Mouse (Mus musculus) CH12.LX (cell line): ENCODE results near the gene Acbd4. TPM values are rescaled to one million over a fixed set of nuclear protein-coding genes. Genes with fewer than 3 reads are reported as not detected.

Experiments
- DNase-seq: peaks from one replicate; pipeline ENCODE4 v3.0.0-alpha.2; 2013; ENCODE audit errors: extremely low read depth
- H3K27ac ChIP-seq: 2 replicates; pipeline ENCODE4 v1.5.1; 2012; ENCODE audit warnings: low read depth, mild to moderate bottlenecking, control low read depth, moderate library complexity; ENCODE audit not compliant: insufficient read depth
- H3K27me3 ChIP-seq: replicated peaks from 2 replicates; pipeline ENCODE3; 2012; ENCODE audit warnings: inconsistent platforms
- H3K36me3 ChIP-seq, 2 experiments: replicated peaks in 1 of 2; 2 replicates each; pipeline versions ENCODE3 to v1.6.1; 2012; ENCODE audit warnings: inconsistent platforms in 1 of 2, low read length in 1 of 2, mild to moderate bottlenecking in 1 of 2, mixed read lengths in 1 of 2, moderate library complexity in 1 of 2; ENCODE audit not compliant: control insufficient read depth in 1 of 2, insufficient read depth in 1 of 2
- H3K4me1 ChIP-seq, 2 experiments: 2 replicates each; pipeline ENCODE4 v1.6.1; 2012; ENCODE audit warnings: inconsistent platforms in 1 of 2, moderate library complexity in 1 of 2; ENCODE audit not compliant: insufficient read depth in 2 of 2, control insufficient read depth in 1 of 2
- H3K4me2 ChIP-seq: 2 replicates; pipeline ENCODE4 v1.6.1; 2012; ENCODE audit warnings: low read depth, mild to moderate bottlenecking, control low read depth; ENCODE audit not compliant: poor library complexity, insufficient read depth, severe bottlenecking
- H3K4me3 ChIP-seq, 3 experiments: fragments of 150-350 bp in 1 of 3; sonication (generic) in 1 of 3; replicated peaks in 1 of 3; 2 replicates each; pipeline versions ENCODE3 to v1.5.1; 2011 to 2012; ENCODE audit warnings: low read depth in 2 of 3, low read length in 2 of 3, mild to moderate bottlenecking in 2 of 3, moderate library complexity in 2 of 3, control low read depth in 1 of 3, improper control_type of control experiment in 1 of 3, inconsistent platforms in 1 of 3, mixed read lengths in 1 of 3; ENCODE audit not compliant: poor library complexity in 1 of 3
- H3K79me2 ChIP-seq: replicated peaks from 2 replicates; pipeline ENCODE4 v1.6.1; 2012; ENCODE audit warnings: mild to moderate bottlenecking, moderate library complexity; ENCODE audit not compliant: control insufficient read depth, poor library complexity, insufficient read depth, severe bottlenecking; ENCODE audit errors: extremely low read depth
- H3K9ac ChIP-seq: 2 replicates; pipeline ENCODE4 v1.6.1; 2012; ENCODE audit warnings: low read depth, mild to moderate bottlenecking, control low read depth, moderate library complexity; ENCODE audit not compliant: insufficient read depth
- H3K9me3 ChIP-seq: replicated peaks from 2 replicates; pipeline ENCODE3; 2012; ENCODE audit warnings: low read length, inconsistent platforms, mixed read lengths
- BHLHE40 ChIP-seq: IDR thresholded peaks from 2 replicates; pipeline ENCODE4 v1.6.1; 2011; ENCODE audit warnings: mild to moderate bottlenecking, low read depth, low read length, improper control_type of control experiment
- E2F4 ChIP-seq: IDR thresholded peaks from 2 replicates; pipeline ENCODE4 v1.6.1; 2011; ENCODE audit warnings: low read depth, low read length, improper control_type of control experiment; ENCODE audit not compliant: insufficient replicate concordance
- ELF1 ChIP-seq: IDR thresholded peaks from 2 replicates; pipeline ENCODE4 v1.6.1; 2014; ENCODE audit warnings: low read depth, mild to moderate bottlenecking, inconsistent platforms, low read length, improper control_type of control experiment
- EP300 ChIP-seq: IDR thresholded peaks from 2 replicates; pipeline ENCODE4 v1.6.1; 2011; ENCODE audit warnings: low read length, improper control_type of control experiment
- GABPA ChIP-seq: IDR thresholded peaks from 2 replicates; pipeline ENCODE4 v1.6.1; 2012; ENCODE audit warnings: low read depth, low read length, improper control_type of control experiment, inconsistent platforms; ENCODE audit not compliant: insufficient replicate concordance
- IRF4 ChIP-seq: IDR thresholded peaks from 2 replicates; pipeline ENCODE4 v1.6.1; 2014; ENCODE audit warnings: low read depth, mild to moderate bottlenecking, inconsistent platforms, low read length, improper control_type of control experiment
- MXI1 ChIP-seq: IDR thresholded peaks from 2 replicates; pipeline ENCODE4 v1.6.1; 2011; ENCODE audit warnings: mild to moderate bottlenecking, low read depth, low read length, improper control_type of control experiment
- MYC ChIP-seq: IDR thresholded peaks from 2 replicates; pipeline ENCODE4 v1.6.1; 2011; ENCODE audit warnings: low read depth, mild to moderate bottlenecking, improper control_type of control experiment, low read length
- NELFE ChIP-seq: IDR thresholded peaks from 2 replicates; pipeline ENCODE4 v1.6.1; 2011; ENCODE audit warnings: low read depth, low read length, improper control_type of control experiment
- POLR2AphosphoS2 ChIP-seq: IDR thresholded peaks from 2 replicates; pipeline ENCODE4 v1.6.1; 2011; ENCODE audit warnings: low read depth, low read length, improper control_type of control experiment
- USF1 ChIP-seq: IDR thresholded peaks from 2 replicates; pipeline ENCODE4 v1.6.1; 2014; ENCODE audit warnings: low read depth, mild to moderate bottlenecking, inconsistent platforms, low read length, improper control_type of control experiment
- ZC3H11A ChIP-seq: IDR thresholded peaks from 2 replicates; pipeline ENCODE4 v1.6.1; 2012; ENCODE audit warnings: low read depth, mild to moderate bottlenecking, inconsistent platforms, low read length, improper control_type of control experiment
- ZKSCAN1 ChIP-seq: IDR thresholded peaks from 2 replicates; pipeline ENCODE4 v1.6.1; 2012; ENCODE audit warnings: low read depth, inconsistent platforms, low read length, improper control_type of control experiment, borderline replicate concordance
- dilution Hi-C: fragments of 300-500 bp; cut with MboI; formaldehyde crosslinking; loops from 2 replicates; pipeline ENCODE4 v1.14.3; 2020; ENCODE audit warnings: low sequenced_read_pairs; ENCODE audit not compliant: extremely low pct_unique_long_range_greater_than_20kb, extremely low pct_ligation_motif_present
- in situ Hi-C: fragments of 300-500 bp; cut with MboI; formaldehyde crosslinking; loops from 3 replicates; pipeline ENCODE4 v1.14.3; 2019; ENCODE audit warnings: low sequenced_read_pairs, low pct_ligation_motif_present, low pct_unique_long_range_greater_than_20kb, mixed read lengths
- polyA plus RNA-seq: library from polyadenylated mRNA; unstranded; fragments of >175 nt; gene quantifications from 2 replicates; pipeline ENCODE4 v1.2.1, GENCODE M21; 2012; ENCODE audit warnings: low read depth; ENCODE audit not compliant: insufficient read length
- total RNA-seq, 2 experiments: library from RNA; depleted of rRNA; stranded (reverse); fragments of 300-350 nt in 1 of 2; fragments of >200 nt in 1 of 2; gene quantifications; 2 replicates each; pipeline ENCODE4 v1.2.3; 2012 to 2014

Gene Acbd4
- total and polyA plus RNA-seq, 3 experiments, result 51.4 to 68.4 (median 62.6) TPM

DNA sequence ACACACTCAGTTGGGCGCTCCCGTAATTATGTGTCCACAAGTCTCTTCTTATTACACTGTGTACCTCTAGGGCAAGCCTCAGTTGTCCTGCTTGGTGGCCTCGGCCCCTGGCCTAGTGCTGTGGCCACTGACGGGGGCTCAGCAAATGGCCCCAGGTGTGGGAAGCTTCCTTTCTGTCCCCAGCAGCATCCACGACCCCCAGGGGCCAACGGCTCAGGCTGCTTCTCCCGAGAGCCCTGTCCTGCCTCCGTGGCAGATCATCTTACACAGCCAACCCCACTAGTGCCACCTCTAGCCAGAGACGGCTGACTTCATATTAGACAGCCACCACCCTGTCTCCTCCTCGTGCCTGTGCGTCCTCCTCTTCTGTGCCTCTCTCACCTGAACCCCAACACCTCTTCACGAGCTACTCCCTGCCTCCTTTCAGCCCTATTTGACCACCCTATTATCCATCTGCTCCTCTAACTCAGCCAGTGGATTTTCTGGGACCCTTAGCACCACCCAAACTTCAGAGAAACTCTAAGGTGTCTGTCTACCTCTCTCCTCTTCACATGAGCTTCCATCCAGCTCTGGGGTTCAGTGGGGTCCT, 2.0 kb upstream of the Acbd4 start:
- Histone ChIP-seq H3K36me3 (peaks cover 3 to 30% of the 10 kb centered on the region in 2 experiments), H3K9me3 (no peaks in the 10 kb centered on the region), H3K9ac (no peak overlapping the region; the same call in 1 of the 2 replicates), H3K4me2 (peak overlapping the region; percentile 47; the same call in 1 of the 2 replicates), H3K79me2 (peaks cover 36% of the 10 kb centered on the region), H3K27ac (0 out of 2 replicates have a peak overlapping the region, but pooled peaks have one; percentile 3), H3K27me3 (peaks cover 6% of the 10 kb centered on the region), H3K4me3 (peak overlapping the region in 1 of 3 experiments; percentile 79), H3K4me1 (peaks cover 51 to 77% of the 10 kb centered on the region in 2 experiments)
- in situ Hi-C loops (no loop called here), dilution Hi-C loops (no loop called here)
- no peak for DNase-seq
- no peak for TF ChIP-seq E2F4
- no peak for TF ChIP-seq MXI1
- TF ChIP-seq ELF1, result no peak
- TF ChIP-seq ZC3H11A, result no peak
- no peak for TF ChIP-seq MYC
- no peak for TF ChIP-seq EP300
- TF ChIP-seq IRF4, result no peak
- no peak for TF ChIP-seq USF1
- no peak for TF ChIP-seq NELFE
- TF ChIP-seq GABPA, result no peak
- no peak for TF ChIP-seq POLR2AphosphoS2

- H3K79me2 ChIP-seq, result peaks cover 36% of the 10 kb centered on the region
- H3K4me1 ChIP-seq, result peaks cover 47 to 77% of the 10 kb centered on the region in 2 experiments
- no peak for DNase-seq
- no peak overlapping the region; the same call in 1 of the 2 replicates for H3K27ac ChIP-seq
- peaks cover 6% of the 10 kb centered on the region for H3K27me3 ChIP-seq
- peak overlapping the region; percentile 82 for H3K9ac ChIP-seq
- TF ChIP-seq BHLHE40 (peak; percentile 49; the same call in 1 of the 2 replicates), EP300 (peak; percentile 16; the same call in 1 of the 2 replicates), ZKSCAN1 (no peak), IRF4 (peak; percentile 41; the same call in 1 of the 2 replicates)
- TF ChIP-seq, all 38 proteins: peak for 3
- no peaks in the 10 kb centered on the region for H3K9me3 ChIP-seq
- in situ Hi-C loops, result loop anchor here (5.0 kb wide), 2 partner anchors 57 to 227 kb away; no protein-coding TSS in a partner anchor
- H3K4me3 ChIP-seq, result peak overlapping the region; percentile 61 to 91 (median 79)
- dilution Hi-C loops, result no loop called here
- H3K4me2 ChIP-seq, result peak overlapping the region; percentile 47
- peaks cover 10 to 38% of the 10 kb centered on the region in 2 experiments for H3K36me3 ChIP-seq
Observed at GRCm38 (mm10) chr11:103100361-103100760, 1.1 kb upstream of the Acbd4 start.
